Mouse (Mus musculus) midbrain, embryonic 16.5 days (tissue): ENCODE results near the gene Man1c1. TPM values are rescaled to one million over a fixed set of nuclear protein-coding genes. Genes with fewer than 3 reads are reported as not detected.

Source experiments
- ATAC-seq: fragments of 200-750 bp; cut with Nextera tagmentation; 2 replicates; pipeline ENCODE4 v1.8.0; 2017; ENCODE audit warnings: moderate TSS enrichment
- H3K27ac ChIP-seq: fragments of 300-500 bp; sonication (generic); 2 replicates; pipeline ENCODE4 v1.5.1; 2014; ENCODE audit warnings: mild to moderate bottlenecking, low read length, mixed read lengths
- H3K27me3 ChIP-seq: fragments of 300-500 bp; sonication (generic); 2 replicates; pipeline ENCODE4 v1.6.1; 2014; ENCODE audit warnings: low read depth, low read length, mixed read lengths; ENCODE audit not compliant: control insufficient read depth, insufficient read depth
- H3K36me3 ChIP-seq: fragments of 300-500 bp; sonication (generic); 2 replicates; pipeline ENCODE4 v1.6.1; 2014; ENCODE audit warnings: mild to moderate bottlenecking, low read length, moderate library complexity, mixed read lengths; ENCODE audit not compliant: control insufficient read depth, insufficient read depth
- H3K4me1 ChIP-seq: fragments of 300-500 bp; sonication (generic); 2 replicates; pipeline ENCODE4 v1.6.1; 2014; ENCODE audit warnings: mild to moderate bottlenecking, low read length, mixed read lengths; ENCODE audit not compliant: control insufficient read depth, insufficient read depth
- H3K4me2 ChIP-seq: fragments of 300-500 bp; sonication (generic); 2 replicates; pipeline ENCODE4 v1.6.1; 2014; ENCODE audit warnings: mild to moderate bottlenecking, low read length, mixed read lengths
- H3K4me3 ChIP-seq: fragments of 300-500 bp; sonication (generic); 2 replicates; pipeline ENCODE4 v1.5.1; 2014; ENCODE audit warnings: low read depth, mild to moderate bottlenecking, low read length, moderate library complexity, mixed read lengths
- H3K9ac ChIP-seq: fragments of 300-500 bp; sonication (generic); 2 replicates; pipeline ENCODE4 v1.6.1; 2014; ENCODE audit warnings: low read depth, low read length, mixed read lengths
- H3K9me3 ChIP-seq: fragments of 300-500 bp; sonication (generic); replicated peaks from 2 replicates; pipeline ENCODE4 v1.6.1; 2014; ENCODE audit warnings: mild to moderate bottlenecking, low read length, mixed read lengths; ENCODE audit not compliant: control insufficient read depth, poor library complexity, severe bottlenecking
- WGBS: fragments of 180-500 bp; shearing (Covaris S2); extraction: QIAGEN DNeasy Blood & Tissue Kit; methylation state at CpG from one replicate; pipeline ENCODE4 v1.1.7; 2014; 5-methylcytosine and 5-hydroxymethylcytosine counted together
- polyA plus RNA-seq: library from polyadenylated mRNA; unstranded; fragments of >200 nt; fragmentation: Nextera tagmentation; extraction: Ambion mirVana; gene quantifications from 2 replicates; pipeline ENCODE4 v1.2.1, GENCODE M21; 2015

Gene Man1c1
- polyA plus RNA-seq, 1 experiment from 2014 or later: 2.9 TPM

DNA sequence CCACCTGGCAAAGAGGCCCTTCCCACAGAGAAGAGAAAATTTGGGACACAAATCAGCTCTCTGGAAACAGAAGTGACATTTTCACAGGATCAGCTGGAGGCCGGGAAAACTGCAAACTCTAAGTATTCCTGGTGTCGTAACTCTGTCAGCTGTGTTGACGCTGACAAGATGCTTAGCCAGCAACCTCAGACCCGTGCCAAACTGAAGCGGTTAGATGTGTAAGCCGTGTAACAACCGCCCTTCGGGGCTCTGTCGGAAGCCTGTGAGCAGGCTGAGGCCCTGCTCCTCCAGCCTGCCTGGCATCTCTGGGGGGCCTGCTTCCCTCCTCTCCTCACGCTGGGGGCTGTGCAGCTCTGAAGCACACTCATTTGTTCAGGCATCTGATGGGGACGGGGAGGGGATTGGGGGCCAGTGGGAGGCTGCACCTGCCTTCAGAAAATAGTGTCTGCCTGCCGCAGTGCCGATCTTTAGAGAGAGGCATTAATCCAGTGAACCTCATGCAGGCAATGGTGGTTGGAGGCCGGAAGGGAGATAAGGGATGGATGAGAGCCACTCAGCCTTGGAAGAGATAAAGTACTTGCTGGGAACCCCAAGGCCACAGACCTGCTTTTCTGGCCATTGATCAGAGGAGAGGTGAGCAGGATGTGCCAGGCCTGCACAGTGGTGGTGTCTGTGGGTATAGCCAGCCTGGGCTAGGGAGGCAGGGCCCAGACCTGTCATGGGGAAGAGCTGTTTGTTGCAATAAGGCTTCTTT lies 79.8 kb downstream of the Man1c1 start:
- Histone ChIP-seq H3K9me3 (no peaks in the 10 kb centered on the region), H3K4me2 (no peak overlapping the region), H3K9ac (0 out of 2 replicates have a peak overlapping the region, but pooled peaks have one; percentile 10), H3K4me3 (no peak overlapping the region), H3K27ac (peak overlapping the region; percentile 63; the same call in 1 of the 2 replicates), H3K27me3 (no peaks in the 10 kb centered on the region), H3K4me1 (peaks cover 15% of the 10 kb centered on the region), H3K36me3 (no peaks in the 10 kb centered on the region)
- ATAC-seq: peak; percentile 54; the same call in 1 of the 2 replicates
- 35% methylated on average over 14 of the region's 14 CpGs for WGBS

DNA sequence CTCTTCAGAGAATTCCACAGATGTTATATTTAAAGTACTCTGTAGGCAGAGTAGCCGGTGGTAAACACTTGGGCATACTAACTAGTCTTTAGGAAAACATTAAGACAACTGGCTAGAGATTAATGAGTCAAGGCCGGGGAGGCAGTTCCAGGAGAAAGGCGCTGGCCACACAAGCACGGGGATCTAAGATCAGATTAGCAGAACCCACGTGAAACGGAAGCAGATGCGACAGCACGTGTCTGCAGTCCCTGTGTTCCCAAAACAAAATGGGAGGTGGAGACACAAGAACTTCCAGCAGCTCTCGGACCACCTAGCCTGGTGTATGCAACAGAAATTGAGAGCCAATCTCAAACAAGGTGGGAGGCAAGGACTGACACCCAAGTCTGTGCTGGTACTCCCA lies 82.4 kb downstream of the Man1c1 start:
- no peak for ATAC-seq
- peaks cover 16% of the 10 kb centered on the region for H3K4me1 ChIP-seq
- no peak overlapping the region for H3K9ac ChIP-seq
- no peak overlapping the region for H3K4me2 ChIP-seq
- no peak overlapping the region for H3K27ac ChIP-seq
- H3K4me3 ChIP-seq: no peak overlapping the region
- no peaks in the 10 kb centered on the region for H3K27me3 ChIP-seq
- H3K9me3 ChIP-seq: no peaks in the 10 kb centered on the region
- no peaks in the 10 kb centered on the region for H3K36me3 ChIP-seq
- 87% methylated on average over 9 of the region's 9 CpGs for WGBS

DNA sequence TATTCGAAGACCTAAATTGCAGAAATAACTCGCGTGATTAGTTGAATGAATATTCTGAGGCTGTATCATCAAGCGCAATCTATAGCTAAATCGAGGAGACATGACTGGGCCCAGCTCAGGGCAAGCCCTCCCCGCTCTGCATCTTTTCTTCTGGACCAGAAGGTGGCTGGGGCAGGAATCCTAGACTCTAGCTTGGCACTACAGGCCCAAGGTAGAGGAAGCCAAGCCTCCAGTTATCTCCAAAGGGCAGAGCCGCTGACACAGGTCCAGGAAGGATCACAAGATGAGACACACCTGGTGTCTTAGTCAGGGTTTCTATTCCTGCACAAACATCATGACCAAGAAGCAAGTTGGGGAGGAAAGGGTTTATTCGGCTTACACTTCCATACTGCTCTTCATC lies 83.8 kb downstream of the Man1c1 start:
- H3K4me1 ChIP-seq: peaks cover 18% of the 10 kb centered on the region
- WGBS: 79% methylated on average over 8 of the region's 8 CpGs
- H3K9ac ChIP-seq: no peak overlapping the region
- no peak overlapping the region for H3K4me2 ChIP-seq
- no peak overlapping the region for H3K27ac ChIP-seq
- H3K27me3 ChIP-seq: no peaks in the 10 kb centered on the region
- H3K36me3 ChIP-seq: no peaks in the 10 kb centered on the region
- no peak overlapping the region for H3K4me3 ChIP-seq
- ATAC-seq: no peak
- H3K9me3 ChIP-seq: no peaks in the 10 kb centered on the region

DNA sequence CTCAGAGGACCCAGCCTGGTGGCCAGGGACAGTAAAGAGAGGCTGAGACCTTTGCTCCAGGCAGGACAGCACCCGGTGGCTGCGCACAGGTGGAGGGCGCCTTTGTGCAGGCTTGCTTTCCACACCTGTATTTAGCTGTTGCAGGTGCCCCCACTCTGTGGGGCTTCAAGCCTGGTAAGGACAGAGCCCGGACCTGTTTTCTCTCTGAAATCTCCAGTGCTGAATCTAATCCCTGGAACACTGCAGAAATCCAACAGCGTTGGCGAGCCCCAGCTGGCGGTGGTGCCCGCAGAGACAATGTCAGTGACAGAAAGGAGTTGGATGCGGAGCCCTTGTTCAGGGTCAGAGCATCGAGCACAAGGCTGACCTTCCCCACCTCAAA lies 84.6 kb downstream of the Man1c1 start:
- H3K27ac ChIP-seq: no peak overlapping the region
- peaks cover 19% of the 10 kb centered on the region for H3K4me1 ChIP-seq
- H3K4me2 ChIP-seq: no peak overlapping the region
- no peak for ATAC-seq
- H3K9me3 ChIP-seq: no peaks in the 10 kb centered on the region
- peak overlapping the region; percentile 28; the same call in 1 of the 2 replicates for H3K9ac ChIP-seq
- H3K27me3 ChIP-seq: no peaks in the 10 kb centered on the region
- no peaks in the 10 kb centered on the region for H3K36me3 ChIP-seq
- WGBS: 36% methylated on average over 10 of the region's 10 CpGs
- H3K4me3 ChIP-seq: no peak overlapping the region

- H3K27ac ChIP-seq: no peak overlapping the region
- no peaks in the 10 kb centered on the region for H3K36me3 ChIP-seq
- no peaks in the 10 kb centered on the region for H3K9me3 ChIP-seq
- H3K4me3 ChIP-seq: no peak overlapping the region
- H3K9ac ChIP-seq: no peak overlapping the region
- no peak for ATAC-seq
- peaks cover 16% of the 10 kb centered on the region for H3K4me1 ChIP-seq
- H3K4me2 ChIP-seq: no peak overlapping the region
- H3K27me3 ChIP-seq: no peaks in the 10 kb centered on the region
- WGBS: 75% methylated on average over 13 of the region's 13 CpGs
Observed at GRCm38 (mm10) chr4:134618810-134619488, 85.1 kb downstream of the Man1c1 start.

DNA sequence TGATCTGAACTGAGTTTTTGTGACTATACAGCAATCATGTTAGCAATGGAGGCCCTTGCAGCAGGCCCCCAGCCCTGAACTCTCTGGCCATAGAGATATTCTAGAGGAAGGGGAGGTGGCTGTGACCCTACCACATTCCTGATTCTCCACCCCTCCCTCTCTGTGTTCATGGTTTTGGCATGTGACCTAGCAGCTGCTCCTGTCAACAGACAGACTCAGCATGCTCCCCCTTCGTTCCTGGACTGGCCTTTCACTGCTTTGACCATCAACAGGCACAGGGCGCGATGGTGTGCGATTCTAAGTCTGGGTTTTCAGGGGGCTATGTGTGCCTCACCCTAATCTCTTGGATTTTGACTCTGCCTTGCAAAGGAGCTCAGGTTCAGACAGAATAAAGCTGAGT lies 86.3 kb downstream of the Man1c1 start:
- 72% methylated on average over 4 of the region's 4 CpGs for WGBS
- H3K36me3 ChIP-seq: no peaks in the 10 kb centered on the region

DNA sequence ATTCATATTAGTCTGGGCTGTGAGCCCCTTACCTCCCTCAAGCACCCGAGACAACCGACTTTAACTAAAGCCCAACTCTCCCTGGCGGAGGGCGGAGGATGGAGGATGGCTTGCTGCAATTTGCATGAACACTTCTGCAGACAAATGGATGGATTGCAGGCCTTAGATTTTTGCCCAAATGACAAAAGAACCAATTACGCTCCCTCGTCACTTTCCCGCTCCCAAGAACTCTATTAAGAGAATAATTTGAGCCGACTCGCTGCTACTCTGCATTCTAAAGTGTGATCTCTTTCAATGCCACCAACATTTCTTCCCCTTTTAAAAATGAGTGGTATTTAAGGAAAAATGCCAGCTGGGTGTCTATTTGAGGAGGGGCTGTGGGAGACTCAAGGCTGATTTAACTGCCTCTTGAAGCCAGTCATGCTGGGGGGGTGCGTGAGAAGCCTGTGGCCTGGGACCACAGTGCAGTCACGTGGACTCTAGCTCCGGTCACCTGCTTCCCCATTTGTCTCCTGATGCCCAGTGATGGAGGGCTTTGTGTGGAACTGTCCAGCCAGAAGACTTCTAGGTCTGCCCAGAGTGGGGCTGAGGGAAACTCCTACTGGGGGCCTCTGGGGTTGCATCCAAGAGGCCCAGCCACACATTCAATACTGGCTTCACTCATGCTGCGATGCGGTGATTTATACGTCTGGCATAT lies 88.0 kb downstream of the Man1c1 start:
- no peaks in the 10 kb centered on the region for H3K27me3 ChIP-seq
- H3K4me3 ChIP-seq: no peak overlapping the region
- no peak overlapping the region for H3K4me2 ChIP-seq
- ATAC-seq: no peak
- H3K36me3 ChIP-seq: no peaks in the 10 kb centered on the region
- peaks cover 16% of the 10 kb centered on the region for H3K4me1 ChIP-seq
- WGBS: 62% methylated on average over 15 of the region's 15 CpGs
- no peaks in the 10 kb centered on the region for H3K9me3 ChIP-seq
- H3K9ac ChIP-seq: no peak overlapping the region
- H3K27ac ChIP-seq: peak overlapping the region; percentile 8; the same call in 1 of the 2 replicates

More for the DNA sequence above, 86.3 kb downstream of the Man1c1 start:
- Histone ChIP-seq H3K27ac (no peak overlapping the region), H3K4me3 (no peak overlapping the region), H3K4me1 (peaks cover 16% of the 10 kb centered on the region), H3K9ac (no peak overlapping the region), H3K9me3 (no peaks in the 10 kb centered on the region), H3K27me3 (no peaks in the 10 kb centered on the region), H3K4me2 (no peak overlapping the region)
- no peak for ATAC-seq

- no peak overlapping the region for H3K4me2 ChIP-seq
- peaks cover 6% of the 10 kb centered on the region for H3K4me1 ChIP-seq
- no peak overlapping the region for H3K4me3 ChIP-seq
- no peak overlapping the region for H3K27ac ChIP-seq
- H3K9ac ChIP-seq: no peak overlapping the region
- no peaks in the 10 kb centered on the region for H3K9me3 ChIP-seq
- H3K27me3 ChIP-seq: no peaks in the 10 kb centered on the region
- no peak for ATAC-seq
- no peaks in the 10 kb centered on the region for H3K36me3 ChIP-seq
- 67% methylated on average over 16 of the region's 16 CpGs for WGBS
Observed at GRCm38 (mm10) chr4:134612070-134612667, 91.9 kb downstream of the Man1c1 start.
